Mouse (Mus musculus) forebrain, embryonic 14.5 days (tissue): ENCODE results near the gene Psme1. TPM values are rescaled to one million over a fixed set of nuclear protein-coding genes. Genes with fewer than 3 reads are reported as not detected.

Experiments
- ATAC-seq: fragments of 200-750 bp; cut with Nextera tagmentation; 2 replicates; pipeline ENCODE4 v1.8.0; 2017; ENCODE audit warnings: mild to moderate bottlenecking, moderate library complexity
- DNase-seq: peaks from one replicate; pipeline ENCODE4 v3.0.0-alpha.2; 2015; ENCODE audit warnings: low spot score
- H3K27ac ChIP-seq: fragments of 300-500 bp; sonication (generic); 2 replicates; pipeline ENCODE4 v1.5.1; 2014; ENCODE audit warnings: low read depth, mild to moderate bottlenecking, control low read depth, low read length, moderate library complexity
- H3K27me3 ChIP-seq: fragments of 300-500 bp; sonication (generic); replicated peaks from 2 replicates; pipeline ENCODE4 v1.6.1; 2014; ENCODE audit warnings: low read length, control low read depth, mixed read lengths; ENCODE audit not compliant: control insufficient read depth, insufficient read depth
- H3K36me3 ChIP-seq: fragments of 300-500 bp; sonication (generic); 2 replicates; pipeline ENCODE4 v1.6.1; 2014; ENCODE audit warnings: low read length, control low read depth; ENCODE audit not compliant: control insufficient read depth, insufficient read depth
- H3K4me1 ChIP-seq: fragments of 300-500 bp; sonication (generic); 2 replicates; pipeline ENCODE4 v1.6.1; 2014; ENCODE audit warnings: antibody characterized with exemption, low read length, control low read depth; ENCODE audit not compliant: control insufficient read depth, insufficient read depth
- H3K4me2 ChIP-seq: fragments of 300-500 bp; sonication (generic); 2 replicates; pipeline ENCODE4 v1.6.1; 2014; ENCODE audit warnings: mild to moderate bottlenecking, control low read depth, low read length
- H3K4me3 ChIP-seq: fragments of 300-500 bp; sonication (generic); 2 replicates; pipeline ENCODE4 v1.5.1; 2014; ENCODE audit warnings: low read depth, low read length, control low read depth
- H3K9ac ChIP-seq: fragments of 300-500 bp; sonication (generic); 2 replicates; pipeline ENCODE4 v1.6.1; 2014; ENCODE audit warnings: mild to moderate bottlenecking, low read length, control low read depth, moderate library complexity
- H3K9me3 ChIP-seq: fragments of 300-500 bp; sonication (generic); replicated peaks from 2 replicates; pipeline ENCODE4 v1.6.1; 2016; ENCODE audit warnings: low read length, control low read depth, mixed read lengths; ENCODE audit not compliant: control insufficient read depth
- WGBS: fragments of 180-500 bp; shearing (Covaris S2); extraction: QIAGEN DNeasy Blood & Tissue Kit; methylation state at CpG from one replicate; pipeline ENCODE4 v1.1.7; 2014; 5-methylcytosine and 5-hydroxymethylcytosine counted together
- polyA plus RNA-seq: library from polyadenylated mRNA; unstranded; fragments of >200 nt; fragmentation: Nextera tagmentation; extraction: Ambion mirVana; gene quantifications from 2 replicates; pipeline ENCODE4 v1.2.1, GENCODE M21; 2014

The Psme1 gene
- 192 and 204 TPM in 2 replicates for polyA plus RNA-seq

DNA sequence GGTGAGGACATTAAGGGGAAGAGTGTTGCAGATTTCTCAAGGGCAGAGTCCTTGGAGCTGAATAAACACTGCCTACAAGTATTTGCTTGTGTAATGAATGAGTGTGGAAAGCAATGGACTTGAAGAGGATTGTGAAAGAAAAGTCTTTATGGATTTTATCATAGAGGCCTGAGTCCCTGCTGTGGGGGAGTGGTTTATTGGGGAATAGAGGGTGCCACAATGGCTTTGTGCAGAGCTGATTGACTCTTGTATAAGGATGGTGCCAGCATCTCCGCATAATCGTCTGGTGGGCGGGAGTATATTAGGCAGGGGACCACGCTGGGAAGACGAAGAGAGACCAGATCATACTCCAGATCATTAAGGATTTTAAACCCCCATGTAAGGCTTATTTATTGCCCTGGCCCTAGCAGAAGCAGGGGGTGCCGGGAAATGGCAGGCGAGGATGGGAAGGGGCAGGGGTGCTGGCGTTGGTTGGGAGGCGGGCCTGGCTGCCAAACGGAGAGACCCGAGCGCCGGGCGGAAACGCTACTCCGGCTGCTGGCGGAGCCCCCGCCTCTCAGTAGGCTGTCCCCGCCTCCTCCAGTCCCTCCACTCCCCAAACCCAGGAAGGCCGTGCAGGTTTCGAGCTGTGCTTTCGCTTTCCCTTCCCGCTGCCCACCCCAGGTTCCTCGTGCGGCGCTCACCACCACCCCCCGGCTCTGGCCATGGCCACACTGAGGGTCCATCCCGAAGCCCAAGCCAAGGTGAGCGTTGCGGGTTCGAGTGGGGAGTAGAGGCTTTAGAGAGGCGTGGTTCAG lies at the start of gene Psme1:
Gene Psme1 (plus strand): TSS at position 253 of the 797 bp plus-strand sequence.
- peak within 1 kb of the TSS; percentile 94 for H3K9ac ChIP-seq
- WGBS = under 1% methylated on average over 20 of the region's 32 CpGs
- peaks cover 9% of the 10 kb centered on the region for H3K36me3 ChIP-seq
- H3K9me3 ChIP-seq = no peaks in the 10 kb centered on the region
- H3K4me2 ChIP-seq = peak within 1 kb of the TSS; percentile 89
- H3K4me1 ChIP-seq = peaks cover 6% of the 10 kb centered on the region; the same call in 1 of the 2 replicates
- H3K27ac ChIP-seq = peak within 1 kb of the TSS; percentile 88
- DNase-seq (peak; percentile 92), ATAC-seq (peak; percentile 95)
- H3K27me3 ChIP-seq = no peaks in the 10 kb centered on the region
- H3K4me3 ChIP-seq = peak within 1 kb of the TSS; percentile 65

DNA sequence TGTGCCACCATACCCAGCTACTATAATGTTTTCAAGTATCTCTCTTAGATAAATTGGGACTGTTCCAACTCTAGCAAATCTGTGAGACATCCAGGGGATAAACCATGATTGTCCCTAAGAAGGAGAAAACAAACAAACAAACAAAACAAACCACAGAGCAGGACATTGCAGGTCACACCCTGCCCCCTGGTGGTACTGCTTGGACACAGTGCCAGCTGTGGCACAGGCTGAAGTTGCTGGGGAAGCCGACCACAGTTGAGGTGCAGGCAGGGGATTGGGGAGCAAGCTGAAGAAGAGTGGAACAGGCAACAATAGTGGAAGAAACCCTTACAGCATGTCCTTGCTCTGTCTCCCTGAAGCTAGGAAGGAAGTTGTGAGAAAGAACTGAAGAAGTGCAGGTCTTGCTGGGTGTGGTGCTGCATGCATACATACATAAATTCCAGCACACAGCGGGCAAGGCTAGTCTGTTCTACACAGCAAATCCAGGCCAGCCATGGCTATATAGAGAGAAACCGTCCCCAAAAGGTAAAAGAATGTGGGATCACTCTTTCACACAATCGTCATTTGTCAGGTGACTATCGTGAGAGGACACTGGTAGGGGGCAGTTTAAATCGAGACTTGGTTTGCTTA lies 41.7 kb upstream of the Psme1 start:
- H3K27ac ChIP-seq = no peak overlapping the region
- peaks cover 15% of the 10 kb centered on the region for H3K4me1 ChIP-seq
- DNase-seq (peak; percentile 30), ATAC-seq (no peak)
- H3K4me2 ChIP-seq = no peak overlapping the region
- H3K27me3 ChIP-seq = no peaks in the 10 kb centered on the region
- WGBS = 56% methylated on average over 6 of the region's 6 CpGs
- H3K9ac ChIP-seq = no peak overlapping the region
- H3K4me3 ChIP-seq = no peak overlapping the region
- no peaks in the 10 kb centered on the region for H3K9me3 ChIP-seq
- no peaks in the 10 kb centered on the region for H3K36me3 ChIP-seq

DNA sequence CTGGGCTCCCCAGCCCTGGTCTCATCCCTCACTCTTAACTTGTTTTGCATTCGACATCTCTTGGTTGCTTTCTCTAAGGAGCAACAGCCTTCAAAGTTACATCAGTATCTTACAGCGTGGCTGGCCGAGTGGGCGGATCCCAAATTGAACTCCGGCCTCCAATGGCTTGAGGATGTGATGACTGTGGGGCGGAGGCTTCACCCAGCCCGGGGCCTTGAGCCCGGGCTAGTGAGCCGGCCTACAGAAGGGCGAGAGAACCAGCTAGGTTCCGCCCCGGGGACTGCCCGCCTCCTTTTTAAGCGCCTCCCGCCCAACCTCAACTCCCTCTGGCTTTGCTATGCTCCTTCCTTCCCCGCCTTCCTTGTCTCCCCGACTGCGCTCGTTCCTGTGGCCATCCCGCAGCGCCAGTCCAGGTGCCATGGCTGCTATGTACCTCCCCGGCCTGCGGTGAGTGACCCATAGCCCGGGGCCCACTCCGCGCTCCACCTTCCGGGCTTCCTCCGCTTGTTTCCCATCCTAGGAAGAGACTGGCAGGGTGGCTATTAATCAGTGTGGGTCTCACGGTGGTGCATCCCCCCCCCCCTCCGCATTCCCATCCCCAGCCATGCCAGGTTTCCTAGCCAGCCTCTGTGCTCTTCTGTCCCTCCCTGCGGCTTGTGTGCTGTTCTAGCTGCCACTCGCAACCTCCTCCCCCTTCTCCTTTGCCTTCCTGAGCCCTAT lies 37.7 kb upstream of the Psme1 start, which contains the start of gene Pck2:
Gene Pck2 (plus strand): TSS at position 200 of the 720 bp plus-strand sequence.
- peaks cover 7% of the 10 kb centered on the region; the same call in 1 of the 2 replicates for H3K36me3 ChIP-seq
- 1% methylated on average over 32 of the region's 32 CpGs for WGBS

DNA sequence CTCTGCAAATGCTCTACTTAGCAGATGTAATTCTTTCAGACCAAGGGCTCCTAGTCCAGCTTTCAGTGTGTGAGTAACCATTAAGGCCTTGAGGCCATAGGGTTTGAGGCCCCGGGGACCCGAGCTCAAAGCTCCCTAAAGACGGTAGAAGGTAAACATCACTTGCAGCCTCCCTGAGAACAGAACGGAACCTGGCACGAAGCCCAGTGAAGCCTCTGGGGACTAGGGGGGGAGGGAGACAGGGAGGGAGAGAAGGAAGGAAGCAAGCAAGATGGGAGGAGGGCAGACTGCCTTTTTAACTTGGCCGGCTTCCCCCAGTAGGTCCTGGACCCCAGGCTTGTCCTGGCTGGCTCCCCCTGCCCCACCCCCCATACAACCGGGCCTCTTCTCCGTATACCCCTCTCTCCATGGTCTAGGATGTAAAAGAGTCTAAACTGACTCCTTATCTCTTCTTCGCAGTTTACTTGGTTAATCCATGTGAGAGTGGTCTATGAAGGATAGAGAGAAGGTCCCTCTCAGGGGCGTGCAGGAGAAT lies 37.1 kb upstream of the Psme1 start:
- H3K36me3 ChIP-seq = peaks cover 8% of the 10 kb centered on the region; the same call in 1 of the 2 replicates
- peak overlapping the region; percentile 91 for H3K4me2 ChIP-seq
- 3% methylated on average over 10 of the region's 10 CpGs for WGBS
- H3K27ac ChIP-seq = peak overlapping the region; percentile 86
- DNase-seq = peak; percentile 85
- peak overlapping the region; percentile 80 for H3K9ac ChIP-seq
- peak; percentile 64 for ATAC-seq
- no peaks in the 10 kb centered on the region for H3K9me3 ChIP-seq
- no peaks in the 10 kb centered on the region for H3K27me3 ChIP-seq
- H3K4me3 ChIP-seq = peak overlapping the region; percentile 49
- H3K4me1 ChIP-seq = peaks cover 23% of the 10 kb centered on the region

More for the DNA sequence above, 37.7 kb upstream of the Psme1 start, which contains the start of gene Pck2:
- H3K27me3 ChIP-seq = no peaks in the 10 kb centered on the region
- H3K4me2 ChIP-seq = peak within 1 kb of the TSS; percentile 91
- peak within 1 kb of the TSS; percentile 80 for H3K9ac ChIP-seq
- no peaks in the 10 kb centered on the region for H3K9me3 ChIP-seq
- H3K4me3 ChIP-seq = peak within 1 kb of the TSS; percentile 49
- DNase-seq (peak; percentile 76), ATAC-seq (peak; percentile 79)
- H3K27ac ChIP-seq = peak within 1 kb of the TSS; percentile 86
- H3K4me1 ChIP-seq = peaks cover 23% of the 10 kb centered on the region

DNA sequence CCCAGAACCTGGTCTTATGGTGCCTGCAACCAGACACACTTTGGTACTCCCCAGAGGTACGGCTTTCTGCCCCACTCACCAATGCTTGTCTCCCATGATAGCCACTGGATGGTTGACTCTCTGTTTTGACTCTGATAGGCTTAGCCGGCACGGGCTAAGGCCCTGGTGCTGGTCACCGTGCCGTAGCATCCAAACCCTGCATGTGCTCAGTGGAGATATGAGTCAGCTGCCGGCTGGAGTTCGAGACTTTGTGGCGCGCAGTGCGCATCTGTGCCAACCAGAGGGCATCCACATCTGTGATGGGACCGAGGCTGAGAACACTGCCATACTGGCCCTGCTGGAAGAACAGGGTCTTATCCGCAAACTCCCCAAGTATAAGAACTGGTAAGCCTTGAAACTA lies 35.7 kb upstream of the Psme1 start:
- WGBS = 97% methylated on average over 12 of the region's 12 CpGs
- Histone ChIP-seq H3K4me2 (no peak overlapping the region), H3K9me3 (no peaks in the 10 kb centered on the region), H3K4me3 (no peak overlapping the region), H3K27me3 (no peaks in the 10 kb centered on the region), H3K36me3 (peaks cover 8% of the 10 kb centered on the region; the same call in 1 of the 2 replicates), H3K4me1 (peaks cover 23% of the 10 kb centered on the region), H3K27ac (no peak overlapping the region), H3K9ac (no peak overlapping the region)
- no peak for DNase-seq
- no peak for ATAC-seq

DNA sequence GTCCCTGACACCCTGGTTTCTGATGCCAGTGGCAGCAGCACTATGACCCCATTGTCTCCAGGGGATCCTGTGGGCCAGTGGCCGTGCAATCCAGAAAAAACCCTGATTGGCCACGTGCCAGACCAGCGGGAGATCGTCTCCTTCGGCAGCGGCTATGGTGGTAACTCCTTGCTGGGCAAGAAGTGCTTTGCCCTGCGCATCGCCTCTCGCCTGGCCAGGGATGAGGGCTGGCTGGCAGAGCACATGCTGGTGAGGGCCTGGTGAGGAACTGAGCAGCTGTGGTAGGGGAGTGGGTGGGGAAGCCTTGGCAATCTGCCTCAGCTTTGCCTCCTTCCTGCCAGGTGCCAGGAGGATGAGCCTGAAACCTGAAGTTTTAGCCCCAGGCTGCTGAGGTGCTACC lies 33.6 kb upstream of the Psme1 start:
- Histone ChIP-seq H3K4me3 (no peak overlapping the region), H3K4me1 (peaks cover 23% of the 10 kb centered on the region), H3K9me3 (no peaks in the 10 kb centered on the region), H3K4me2 (no peak overlapping the region), H3K36me3 (peaks cover 26% of the 10 kb centered on the region), H3K9ac (peak overlapping the region; percentile 17; the same call in 1 of the 2 replicates), H3K27ac (peak overlapping the region; percentile 44; the same call in 1 of the 2 replicates), H3K27me3 (no peaks in the 10 kb centered on the region)
- WGBS = 48% methylated on average over 9 of the region's 9 CpGs
- ATAC-seq (no peak), DNase-seq (peak; percentile 34)

DNA sequence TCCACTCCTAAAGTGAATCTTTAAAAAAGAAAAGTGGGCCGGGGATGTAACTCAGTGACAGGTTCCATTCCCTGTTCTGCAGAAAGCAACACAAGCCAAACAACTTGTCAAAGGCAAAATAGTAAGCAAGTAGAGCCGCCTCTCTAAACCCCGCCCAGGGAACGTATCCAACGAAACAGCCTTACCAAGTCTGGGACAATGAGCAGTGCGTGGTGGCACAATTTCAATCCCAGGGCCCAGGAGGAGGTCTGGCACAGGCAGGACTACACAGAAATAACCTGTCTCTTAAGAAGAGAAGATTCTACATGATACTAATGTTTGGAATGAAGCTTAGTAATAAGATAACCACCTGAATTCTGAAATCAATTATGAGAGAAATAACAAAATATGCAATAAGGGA lies 27.7 kb upstream of the Psme1 start:
- WGBS = 78% methylated on average over 6 of the region's 6 CpGs

DNA sequence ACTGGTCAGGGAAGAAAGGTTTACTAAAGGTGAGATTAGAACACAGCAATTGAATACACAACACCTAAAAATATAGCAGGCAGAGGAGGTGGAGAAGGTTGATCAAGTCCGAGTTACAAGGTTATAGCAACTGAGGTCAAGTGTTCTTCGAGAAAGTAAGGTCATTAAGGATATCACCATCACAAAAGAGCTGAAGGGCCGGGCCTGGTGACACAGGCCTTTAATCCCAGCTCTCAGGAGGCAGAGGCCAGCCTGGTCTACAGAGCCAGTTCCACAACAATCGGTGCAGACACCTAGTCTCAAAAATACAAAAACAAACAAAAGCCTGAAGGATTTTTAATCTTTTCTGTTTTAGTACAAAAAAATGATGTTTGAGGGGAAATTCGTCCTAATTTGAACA lies 26.6 kb upstream of the Psme1 start:
- H3K27me3 ChIP-seq = no peaks in the 10 kb centered on the region
- no peak overlapping the region for H3K4me3 ChIP-seq
- no peak overlapping the region for H3K27ac ChIP-seq
- WGBS = 70% methylated on average over 5 of the region's 5 CpGs
- H3K36me3 ChIP-seq = peaks cover 20% of the 10 kb centered on the region
- ATAC-seq (no peak), DNase-seq (no peak)
- no peaks in the 10 kb centered on the region for H3K9me3 ChIP-seq
- no peaks in the 10 kb centered on the region for H3K4me1 ChIP-seq
- no peak overlapping the region for H3K9ac ChIP-seq
- no peak overlapping the region for H3K4me2 ChIP-seq

More for the DNA sequence above, 27.7 kb upstream of the Psme1 start:
- DNase-seq (no peak), ATAC-seq (no peak)
- peaks cover 21% of the 10 kb centered on the region for H3K36me3 ChIP-seq
- H3K4me1 ChIP-seq = no peaks in the 10 kb centered on the region
- H3K27me3 ChIP-seq = no peaks in the 10 kb centered on the region
- H3K27ac ChIP-seq = no peak overlapping the region
- H3K9me3 ChIP-seq = no peaks in the 10 kb centered on the region
- no peak overlapping the region for H3K9ac ChIP-seq
- no peak overlapping the region for H3K4me3 ChIP-seq
- H3K4me2 ChIP-seq = no peak overlapping the region
